Comparison of ENCODE assay signal across 20 mouse cellular contexts in genomic region chr1:88309905-88310304, GRCm38 (mm10). TPM values are rescaled to one million over a fixed set of nuclear protein-coding genes. Genes with fewer than 3 reads are reported as not detected.
DNase-seq lines count a peak whose midpoint lies in the region; ATAC-seq and TF ChIP-seq lines count a peak whose summit lies in the region.
"Had no signal": no experiment of that assay in that cellular context is flagged by ENCODE, and none has a peak within 500 bp of the region (broad histone marks: within the 10 kb centered on the region; RNA-seq: fewer than 3 reads in every experiment).

No protein-coding gene starts in this region.

- H3K4me2 ChIP-seq in forebrain, postnatal 0 days (ENCODE audit: low read depth), result no peak overlapping the region
- no peak overlapping the region for H3K4me2 ChIP-seq in forebrain, embryonic 13.5 days
- H3K4me2 ChIP-seq in intestine, embryonic 14.5 days (ENCODE audit: low read length), result no peak overlapping the region
- H3K4me2 ChIP-seq in intestine, embryonic 16.5 days (ENCODE audit: low read depth, low read length), result no peak overlapping the region
- H3K4me2 ChIP-seq in midbrain, embryonic 14.5 days (ENCODE audit: low read length), result no peak overlapping the region
- H3K4me2 ChIP-seq in midbrain, embryonic 15.5 days, result no peak overlapping the region
- no peak overlapping the region for H3K4me2 ChIP-seq in neural tube, embryonic 15.5 days

- no peak for DNase-seq in forebrain, postnatal 0 days
- no peak for DNase-seq in intestine, embryonic 14.5 days (ENCODE audit: low spot score)
- DNase-seq in midbrain, embryonic 14.5 days, result no peak
- DNase-seq: adrenal gland, postnatal 36 days; B cell, adult 2 months; cerebellum, postnatal 36 days; kidney, adult 9 months; layer of hippocampus, adult 9-11 months; left cerebral cortex, postnatal 4 days; lung, postnatal 10 days; right cerebral cortex, postnatal 4 days had no signal

- no peak overlapping the region for H3K27ac ChIP-seq in forebrain, postnatal 0 days (ENCODE audit: low read depth, low read length)
- no peak overlapping the region for H3K27ac ChIP-seq in forebrain, embryonic 13.5 days
- H3K27ac ChIP-seq in intestine, embryonic 14.5 days (ENCODE audit: low read depth), result no peak overlapping the region
- no peak overlapping the region for H3K27ac ChIP-seq in intestine, embryonic 16.5 days (ENCODE audit: low read length)
- no peak overlapping the region for H3K27ac ChIP-seq in midbrain, embryonic 14.5 days (replicated peaks; ENCODE audit: low read depth, low read length)
- no peak overlapping the region for H3K27ac ChIP-seq in midbrain, embryonic 15.5 days
- H3K27ac ChIP-seq in neural tube, embryonic 15.5 days (replicated peaks), result no peak overlapping the region

- WGBS in forebrain, postnatal 0 days, result 53% methylated on average over 3 of the region's 3 CpGs
- WGBS in forebrain, embryonic 13.5 days, result 52% methylated on average over 3 of the region's 3 CpGs
- WGBS in intestine, embryonic 14.5 days, result 51% methylated on average over 3 of the region's 3 CpGs
- 49% methylated on average over 3 of the region's 3 CpGs for WGBS in intestine, embryonic 16.5 days
- WGBS in midbrain, embryonic 14.5 days, result 54% methylated on average over 3 of the region's 3 CpGs
- 51% methylated on average over 3 of the region's 3 CpGs for WGBS in midbrain, embryonic 15.5 days
- WGBS in neural tube, embryonic 15.5 days, result 56% methylated on average over 3 of the region's 3 CpGs

- H3K9me3 ChIP-seq in forebrain, postnatal 0 days (ENCODE audit: low read length), result peaks cover 57% of the 10 kb centered on the region
- H3K9me3 ChIP-seq in forebrain, embryonic 13.5 days (replicated peaks), result peaks cover 54% of the 10 kb centered on the region
- H3K9me3 ChIP-seq in intestine, embryonic 14.5 days (ENCODE audit: control insufficient read depth, low read length), result peaks cover 37% of the 10 kb centered on the region
- H3K9me3 ChIP-seq in intestine, embryonic 16.5 days (ENCODE audit: control insufficient read depth, low read length), result peaks cover 6% of the 10 kb centered on the region; the same call in 1 of the 2 replicates
- peaks cover 54% of the 10 kb centered on the region for H3K9me3 ChIP-seq in midbrain, embryonic 14.5 days (ENCODE audit: control insufficient read depth, low read length)
- peaks cover 53% of the 10 kb centered on the region for H3K9me3 ChIP-seq in midbrain, embryonic 15.5 days
- H3K9me3 ChIP-seq in neural tube, embryonic 15.5 days (replicated peaks), result peaks cover 47% of the 10 kb centered on the region
- H3K9me3 ChIP-seq: G1E had no signal

- no peaks in the 10 kb centered on the region for H3K27me3 ChIP-seq in forebrain, postnatal 0 days (ENCODE audit: insufficient read depth, low read length)
- H3K27me3 ChIP-seq in forebrain, embryonic 13.5 days, result no peaks in the 10 kb centered on the region
- H3K27me3 ChIP-seq in intestine, embryonic 14.5 days (replicated peaks; ENCODE audit: control insufficient read depth, insufficient read depth, low read length), result no peaks in the 10 kb centered on the region
- no peaks in the 10 kb centered on the region for H3K27me3 ChIP-seq in intestine, embryonic 16.5 days (replicated peaks; ENCODE audit: control insufficient read depth, insufficient read depth, low read length)
- H3K27me3 ChIP-seq in midbrain, embryonic 14.5 days (ENCODE audit: control insufficient read depth, insufficient read depth, low read length), result no peaks in the 10 kb centered on the region
- no peaks in the 10 kb centered on the region for H3K27me3 ChIP-seq in midbrain, embryonic 15.5 days (replicated peaks)
- no peaks in the 10 kb centered on the region for H3K27me3 ChIP-seq in neural tube, embryonic 15.5 days (replicated peaks)

- no peak overlapping the region for H3K4me3 ChIP-seq in forebrain, postnatal 0 days (ENCODE audit: low read depth, low read length)
- H3K4me3 ChIP-seq in forebrain, embryonic 13.5 days, result no peak overlapping the region
- no peak overlapping the region for H3K4me3 ChIP-seq in intestine, embryonic 14.5 days (ENCODE audit: low read depth, low read length)
- H3K4me3 ChIP-seq in intestine, embryonic 16.5 days (ENCODE audit: low read length), result no peak overlapping the region
- H3K4me3 ChIP-seq in midbrain, embryonic 14.5 days (replicated peaks; ENCODE audit: low read depth, low read length), result no peak overlapping the region
- H3K4me3 ChIP-seq in midbrain, embryonic 15.5 days, result no peak overlapping the region
- H3K4me3 ChIP-seq in neural tube, embryonic 15.5 days (replicated peaks), result no peak overlapping the region
- H3K4me3 ChIP-seq: erythroblast, embryonic 14.5 days had no signal

- no peak overlapping the region for H3K9ac ChIP-seq in forebrain, postnatal 0 days
- no peak overlapping the region for H3K9ac ChIP-seq in forebrain, embryonic 13.5 days
- no peak overlapping the region for H3K9ac ChIP-seq in intestine, embryonic 14.5 days (ENCODE audit: low read length)
- no peak overlapping the region for H3K9ac ChIP-seq in intestine, embryonic 16.5 days (ENCODE audit: low read depth, low read length)
- no peak overlapping the region for H3K9ac ChIP-seq in midbrain, embryonic 14.5 days (replicated peaks; ENCODE audit: low read length)
- H3K9ac ChIP-seq in midbrain, embryonic 15.5 days, result no peak overlapping the region
- H3K9ac ChIP-seq in neural tube, embryonic 15.5 days (replicated peaks), result no peak overlapping the region

- TF ChIP-seq CTCF in forebrain, postnatal 0 days (IDR thresholded peaks at IDR 0.05; ENCODE audit: low read depth), result no peak

- no peaks in the 10 kb centered on the region for H3K36me3 ChIP-seq in forebrain, postnatal 0 days (ENCODE audit: insufficient read depth)
- H3K36me3 ChIP-seq in forebrain, embryonic 13.5 days (ENCODE audit: poor library complexity, severe bottlenecking), result no peaks in the 10 kb centered on the region
- no peaks in the 10 kb centered on the region for H3K36me3 ChIP-seq in intestine, embryonic 14.5 days (ENCODE audit: control insufficient read depth, insufficient read depth, low read length)
- H3K36me3 ChIP-seq in intestine, embryonic 16.5 days (ENCODE audit: control insufficient read depth, insufficient read depth, low read length), result no peaks in the 10 kb centered on the region
- H3K36me3 ChIP-seq in midbrain, embryonic 14.5 days (ENCODE audit: control insufficient read depth, insufficient read depth, low read length), result no peaks in the 10 kb centered on the region
- H3K36me3 ChIP-seq in midbrain, embryonic 15.5 days (replicated peaks), result no peaks in the 10 kb centered on the region
- H3K36me3 ChIP-seq in neural tube, embryonic 15.5 days, result no peaks in the 10 kb centered on the region
- H3K36me3 ChIP-seq: G1E had no signal

- 0 out of 2 replicates have a peak, but pooled peaks have one; percentile 5 for ATAC-seq in forebrain, postnatal 0 days
- ATAC-seq in forebrain, embryonic 13.5 days, result no peak
- ATAC-seq in intestine, embryonic 14.5 days (replicated peaks; ENCODE audit: low FRiP score, low TSS enrichment, low read depth), result 0 out of 2 replicates have a peak, but pooled peaks have one; percentile 12
- no peak for ATAC-seq in intestine, embryonic 16.5 days
- peak; percentile 0; the same call in 1 of the 2 replicates for ATAC-seq in midbrain, embryonic 14.5 days (ENCODE audit: low FRiP score, low TSS enrichment)
- ATAC-seq in midbrain, embryonic 15.5 days (replicated peaks), result no peak
- 0 out of 2 replicates have a peak, but pooled peaks have one; percentile 14 for ATAC-seq in neural tube, embryonic 15.5 days (ENCODE audit: low FRiP score)
- ATAC-seq in monocyte, adult 5-6 weeks (replicated peaks; ENCODE audit: insufficient number of reproducible peaks, low FRiP score, low TSS enrichment, poor library complexity, severe bottlenecking), result no peak

- no peaks in the 10 kb centered on the region for H3K4me1 ChIP-seq in forebrain, postnatal 0 days (ENCODE audit: insufficient read depth)
- H3K4me1 ChIP-seq in forebrain, embryonic 13.5 days, result no peaks in the 10 kb centered on the region
- H3K4me1 ChIP-seq in intestine, embryonic 14.5 days (replicated peaks; ENCODE audit: control insufficient read depth, insufficient read depth, low read length), result no peaks in the 10 kb centered on the region
- H3K4me1 ChIP-seq in intestine, embryonic 16.5 days (ENCODE audit: control insufficient read depth, insufficient read depth, low read length), result no peaks in the 10 kb centered on the region
- no peaks in the 10 kb centered on the region for H3K4me1 ChIP-seq in midbrain, embryonic 14.5 days (ENCODE audit: control insufficient read depth, insufficient read depth, low read length)
- H3K4me1 ChIP-seq in midbrain, embryonic 15.5 days, result no peaks in the 10 kb centered on the region
- no peaks in the 10 kb centered on the region for H3K4me1 ChIP-seq in neural tube, embryonic 15.5 days

RNA-seq across cellular contexts. Expression of gene Trpm8, which starts 32.4 kb away (rescaled TPM):
- total RNA-seq in forebrain, postnatal 0 days (2014; rRNA removed), result 0.38 TPM in 2 replicates
- 0.19 and 0.36 TPM in 2 replicates for polyA plus RNA-seq in forebrain, postnatal 0 days (2015; fragmentation: Nextera tagmentation; extraction: Ambion mirVana)
- polyA plus RNA-seq in forebrain, embryonic 13.5 days (2015; fragmentation: Nextera tagmentation; extraction: Ambion mirVana), result 0.06 TPM in 1 of 2 replicates, not detected in the other
- polyA plus RNA-seq in intestine, embryonic 14.5 days (2014; fragmentation: Nextera tagmentation; extraction: Ambion mirVana), result not detected in 2 replicates
- polyA plus RNA-seq in intestine, embryonic 16.5 days (2015; fragmentation: Nextera tagmentation; extraction: Ambion mirVana), result not detected in 2 replicates
- 0.14 TPM in 1 of 2 replicates, not detected in the other for polyA plus RNA-seq in midbrain, embryonic 14.5 days (2014; fragmentation: Nextera tagmentation; extraction: Ambion mirVana)
- polyA plus RNA-seq in midbrain, embryonic 15.5 days (2015; fragmentation: Nextera tagmentation; extraction: Ambion mirVana), result 0.09 and 0.10 TPM in 2 replicates
- 0.11 and 0.14 TPM in 2 replicates for polyA plus RNA-seq in neural tube, embryonic 15.5 days (2015; fragmentation: Nextera tagmentation; extraction: Ambion mirVana)
- not detected in 3 replicates for total RNA-seq in monocyte, adult 5-6 weeks (2017)
- total RNA-seq: adrenal gland, postnatal 36 days; G1E; heart, adult 8-10 months had no signal
- polyA plus RNA-seq: erythroblast, embryonic 14.5 days; G1E; stomach, embryonic 16.5 days had no signal

RNA-seq across cellular contexts. Expression of gene Hjurp, which starts 32.5 kb away (rescaled TPM):
- 77.6 and 88.0 TPM in 2 replicates for total RNA-seq in forebrain, postnatal 0 days (2014; rRNA removed)
- 24.5 and 40.0 TPM in 2 replicates for polyA plus RNA-seq in forebrain, postnatal 0 days (2015; fragmentation: Nextera tagmentation; extraction: Ambion mirVana)
- polyA plus RNA-seq in forebrain, embryonic 13.5 days (2015; fragmentation: Nextera tagmentation; extraction: Ambion mirVana), result 145 and 146 TPM in 2 replicates
- polyA plus RNA-seq in intestine, embryonic 14.5 days (2014; fragmentation: Nextera tagmentation; extraction: Ambion mirVana), result 182 and 203 TPM in 2 replicates
- polyA plus RNA-seq in intestine, embryonic 16.5 days (2015; fragmentation: Nextera tagmentation; extraction: Ambion mirVana), result 135 and 141 TPM in 2 replicates
- 52.9 and 80.2 TPM in 2 replicates for polyA plus RNA-seq in midbrain, embryonic 14.5 days (2014; fragmentation: Nextera tagmentation; extraction: Ambion mirVana)
- 85.4 and 86.4 TPM in 2 replicates for polyA plus RNA-seq in midbrain, embryonic 15.5 days (2015; fragmentation: Nextera tagmentation; extraction: Ambion mirVana)
- 63.6 and 84.0 TPM in 2 replicates for polyA plus RNA-seq in neural tube, embryonic 15.5 days (2015; fragmentation: Nextera tagmentation; extraction: Ambion mirVana)
- total RNA-seq in monocyte, adult 5-6 weeks (2017), result 79.2 to 121 TPM (median 80.4 TPM) in 3 replicates

Comparison
In these comparisons a context has a peak if more than half of its experiments do, and no peak if none do; other contexts are left out.
1. ATAC-seq: peak in forebrain, postnatal 0 days (single experiment), intestine, embryonic 14.5 days (single experiment), midbrain, embryonic 14.5 days (single experiment) and neural tube, embryonic 15.5 days (single experiment); none in forebrain, embryonic 13.5 days (single experiment), intestine, embryonic 16.5 days (single experiment), midbrain, embryonic 15.5 days (single experiment) and monocyte, adult 5-6 weeks (single experiment).